Mouse (Mus musculus) cerebellum, adult 2 months (tissue): ENCODE measurements around the gene F13b.

Source experiments
- CTCF ChIP-seq: fragments of 200-500 bp; IDR thresholded peaks from 2 replicates; pipeline ENCODE4 v1.5.1; 2011; ENCODE audit warnings: low read depth, mild to moderate bottlenecking, control low read depth, low read length, moderate library complexity, borderline replicate concordance; ENCODE audit not compliant: insufficient read depth
- POLR2A ChIP-seq: fragments of 200-500 bp; IDR thresholded peaks from 2 replicates; pipeline ENCODE4 v1.6.1; 2011; ENCODE audit warnings: low read length, control low read depth, borderline replicate concordance; ENCODE audit not compliant: insufficient read depth

GRCm38 (mm10) chr1:139495408-139495807, 6.1 kb upstream of the F13b start:
- TF ChIP-seq POLR2A = no peak
- TF ChIP-seq CTCF = no peak
